Mouse (Mus musculus) liver, embryonic 14.5 days (tissue): ENCODE data around the gene Ccnc. TPM values are rescaled to one million over a fixed set of nuclear protein-coding genes. Genes with fewer than 3 reads are reported as not detected.

Experiments used
- ATAC-seq: fragments of 200-750 bp; cut with Nextera tagmentation; 2 replicates; pipeline ENCODE4 v1.8.0; 2017; ENCODE audit warnings: moderate number of reproducible peaks, mild to moderate bottlenecking, moderate library complexity; ENCODE audit not compliant: insufficient read depth
- DNase-seq, 3 experiments: peaks; one replicate each; pipeline ENCODE4 v3.0.0-alpha.2; 2012 to 2013; ENCODE audit warnings: low read depth in 3 of 3, low spot score in 3 of 3
- H3K27ac ChIP-seq: fragments of 300-500 bp; sonication (generic); 2 replicates; pipeline ENCODE4 v1.5.1; 2014; ENCODE audit warnings: moderate library complexity, mild to moderate bottlenecking, control low read depth, inconsistent platforms
- H3K27me3 ChIP-seq: fragments of 300-500 bp; sonication (generic); 2 replicates; pipeline ENCODE4 v1.6.1; 2014; ENCODE audit warnings: mild to moderate bottlenecking, low read length, moderate library complexity; ENCODE audit not compliant: control insufficient read depth, insufficient read depth
- H3K36me3 ChIP-seq: fragments of 300-500 bp; sonication (generic); replicated peaks from 2 replicates; pipeline ENCODE4 v1.6.1; 2014; ENCODE audit warnings: low read depth; ENCODE audit not compliant: control insufficient read depth, insufficient read depth
- H3K4me1 ChIP-seq, 2 experiments: fragments of 200-500 bp in 1 of 2; fragments of 300-500 bp in 1 of 2; sonication (generic) in 1 of 2; replicated peaks; 2 replicates each; pipeline ENCODE4 v1.6.1; 2012 to 2014; ENCODE audit warnings: antibody characterized with exemption in 1 of 2, inconsistent platforms in 1 of 2, low read length in 1 of 2; ENCODE audit not compliant: control insufficient read depth in 2 of 2, insufficient read depth in 2 of 2
- H3K4me2 ChIP-seq: fragments of 300-500 bp; sonication (generic); 2 replicates; pipeline ENCODE4 v1.6.1; 2014; ENCODE audit warnings: low read depth, mild to moderate bottlenecking, control low read depth, moderate library complexity
- H3K4me3 ChIP-seq, 2 experiments: fragments of 200-500 bp in 1 of 2; fragments of 300-500 bp in 1 of 2; sonication (generic) in 1 of 2; 2 replicates each; pipeline ENCODE4 v1.5.1; 2012 to 2014; ENCODE audit warnings: low read depth in 2 of 2, low read length in 2 of 2, mild to moderate bottlenecking in 2 of 2, control low read depth in 1 of 2, inconsistent platforms in 1 of 2, moderate library complexity in 1 of 2; ENCODE audit not compliant: insufficient read depth in 1 of 2
- H3K9ac ChIP-seq: fragments of 300-500 bp; sonication (generic); replicated peaks from 2 replicates; pipeline ENCODE4 v1.6.1; 2014; ENCODE audit warnings: mild to moderate bottlenecking, control low read depth, moderate library complexity
- H3K9me3 ChIP-seq: fragments of 300-500 bp; sonication (generic); 2 replicates; pipeline ENCODE4 v1.6.1; 2016; ENCODE audit warnings: low read length, mixed read lengths; ENCODE audit not compliant: control insufficient read depth
- CTCF ChIP-seq: IDR thresholded peaks from 2 replicates; pipeline ENCODE4 v1.5.1; 2016; ENCODE audit warnings: antibody characterized with exemption, low read depth, control low read depth
- EP300 ChIP-seq: IDR thresholded peaks from 2 replicates; pipeline ENCODE4 v1.6.1; 2016; ENCODE audit warnings: antibody characterized with exemption, low read depth
- WGBS: fragments of 180-500 bp; shearing (Covaris S2); extraction: QIAGEN DNeasy Blood & Tissue Kit; methylation state at CpG from one replicate; pipeline ENCODE4 v1.1.7; 2014; ENCODE audit not compliant: insufficient replicate concordance; 5-methylcytosine and 5-hydroxymethylcytosine counted together
- polyA plus RNA-seq, 2 experiments: library from polyadenylated mRNA; depleted of rRNA in 1 of 2; stranded (reverse) in 1 of 2; unstranded in 1 of 2; fragments of >200 nt; fragmentation: Nextera tagmentation in 1 of 2; extraction: Ambion mirVana in 1 of 2; gene quantifications; 2 replicates each; pipeline versions ENCODE4 v1.2.1 to v1.2.3; 2012 to 2014

Gene Ccnc
- polyA plus RNA-seq, 2 experiments, result 6.4 to 25.3 TPM

DNA sequence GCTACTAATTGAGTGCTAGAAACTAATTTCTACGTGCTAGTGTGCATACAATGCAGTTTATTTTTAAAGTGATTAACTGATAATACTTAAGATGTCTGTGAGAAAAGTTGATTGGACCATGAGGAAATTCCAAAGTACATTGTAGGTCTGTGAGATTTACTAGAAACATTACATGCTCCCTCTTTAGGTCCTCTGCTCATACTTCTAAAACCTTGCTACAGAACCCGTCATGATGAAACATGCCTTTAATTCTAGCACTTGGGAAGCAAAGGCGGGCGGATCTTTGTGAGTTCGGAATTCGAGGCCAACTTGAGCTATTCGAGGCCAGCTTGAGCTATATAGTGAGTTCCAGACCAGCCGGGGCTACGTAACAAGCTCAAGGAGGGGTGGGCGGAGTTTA lies 46.5 kb upstream of the Ccnc start:
- WGBS, result 6% methylated on average over 10 of the region's 10 CpGs
- no peak for DNase-seq

DNA sequence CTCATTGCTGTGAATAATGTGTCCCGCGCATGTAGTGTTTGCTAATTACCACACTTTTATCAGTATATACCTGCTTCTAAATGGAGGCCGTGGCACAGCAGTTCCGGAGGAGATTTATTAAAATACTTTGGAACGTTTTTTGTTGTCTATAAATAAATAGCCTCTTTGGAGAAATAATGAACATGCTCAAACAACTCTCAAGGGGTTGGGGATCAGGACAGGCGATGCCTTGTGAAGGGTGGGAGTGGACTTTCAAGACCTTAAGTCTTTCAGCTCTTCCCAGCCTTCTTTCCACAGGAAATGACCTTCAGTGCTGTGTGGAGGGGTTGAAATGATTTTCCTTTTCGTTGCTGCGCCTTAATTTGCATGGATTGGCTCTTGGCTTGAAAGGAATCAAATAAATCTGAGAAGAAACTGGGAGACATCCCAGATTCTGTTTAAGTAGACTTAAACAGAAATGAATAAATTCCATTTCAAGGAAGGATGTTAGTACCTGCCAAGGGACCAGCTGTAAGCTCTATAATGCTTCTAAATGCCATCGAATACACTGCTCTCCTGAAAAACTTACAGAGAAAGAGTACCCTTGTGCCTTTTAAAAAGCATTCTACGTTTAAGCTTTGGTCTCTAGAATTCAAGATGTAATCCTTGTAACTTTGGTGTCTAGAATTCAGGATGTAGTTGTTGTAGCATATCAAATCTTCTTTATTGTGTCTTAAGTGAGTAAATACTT lies 44.9 kb upstream of the Ccnc start:
- 11% methylated on average over 10 of the region's 10 CpGs for WGBS
- ATAC-seq, result no peak

More for the DNA sequence above, 46.5 kb upstream of the Ccnc start:
- Histone ChIP-seq H3K27ac (no peak overlapping the region), H3K36me3 (no peaks in the 10 kb centered on the region), H3K4me1 (no peaks in the 10 kb centered on the region), H3K4me2 (no peak overlapping the region), H3K4me3 (no peak overlapping the region), H3K9me3 (no peaks in the 10 kb centered on the region), H3K9ac (no peak overlapping the region), H3K27me3 (peaks cover 97% of the 10 kb centered on the region)
- ATAC-seq, result no peak
- TF ChIP-seq EP300 (no peak), CTCF (no peak)

DNA sequence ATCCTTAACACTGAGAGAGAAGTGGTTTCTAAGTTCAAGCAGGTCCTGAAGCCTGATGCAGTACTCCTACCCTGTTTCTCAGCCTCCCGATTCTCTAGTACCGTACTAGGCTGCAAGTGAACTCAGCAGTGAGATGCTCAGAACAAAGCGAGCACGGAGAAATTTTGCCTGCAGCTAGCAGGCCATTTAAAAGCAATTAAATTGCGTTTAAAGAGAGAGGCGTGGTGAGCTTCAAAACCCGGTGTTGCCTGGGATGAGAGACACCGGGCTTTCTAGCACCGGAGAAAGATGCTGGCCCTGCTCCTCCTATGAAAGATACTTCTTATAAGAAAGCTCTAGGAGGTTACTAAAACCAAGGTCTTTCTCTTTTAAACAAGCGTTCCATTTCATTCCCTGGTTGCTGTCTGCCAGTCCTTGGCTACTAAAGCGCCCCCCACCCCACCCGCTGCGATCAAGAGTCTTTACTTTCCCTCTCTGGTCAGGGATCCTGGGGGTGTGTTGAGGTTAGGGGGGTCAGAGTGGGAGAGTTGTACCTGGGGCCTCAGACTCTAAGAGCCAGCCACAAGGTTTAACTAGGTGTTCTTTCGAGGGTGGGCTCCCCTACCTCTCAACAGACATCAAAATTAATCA lies 43.0 kb upstream of the Ccnc start:
- Histone ChIP-seq H3K27me3 (peaks cover 97% of the 10 kb centered on the region), H3K27ac (no peak overlapping the region), H3K9me3 (no peaks in the 10 kb centered on the region), H3K9ac (no peak overlapping the region), H3K4me1 (no peaks in the 10 kb centered on the region), H3K36me3 (no peaks in the 10 kb centered on the region), H3K4me2 (no peak overlapping the region), H3K4me3 (no peak overlapping the region)
- no peak for ATAC-seq
- DNase-seq, result no peak
- TF ChIP-seq EP300 (no peak), CTCF (no peak)
- WGBS, result 4% methylated on average over 14 of the region's 14 CpGs

More for the DNA sequence above, 44.9 kb upstream of the Ccnc start:
- TF ChIP-seq CTCF (no peak), EP300 (no peak)
- no peak for DNase-seq
- Histone ChIP-seq H3K27ac (no peak overlapping the region), H3K36me3 (no peaks in the 10 kb centered on the region), H3K4me3 (no peak overlapping the region), H3K4me1 (no peaks in the 10 kb centered on the region), H3K9ac (no peak overlapping the region), H3K27me3 (peaks cover 97% of the 10 kb centered on the region), H3K4me2 (no peak overlapping the region), H3K9me3 (no peaks in the 10 kb centered on the region)

DNA sequence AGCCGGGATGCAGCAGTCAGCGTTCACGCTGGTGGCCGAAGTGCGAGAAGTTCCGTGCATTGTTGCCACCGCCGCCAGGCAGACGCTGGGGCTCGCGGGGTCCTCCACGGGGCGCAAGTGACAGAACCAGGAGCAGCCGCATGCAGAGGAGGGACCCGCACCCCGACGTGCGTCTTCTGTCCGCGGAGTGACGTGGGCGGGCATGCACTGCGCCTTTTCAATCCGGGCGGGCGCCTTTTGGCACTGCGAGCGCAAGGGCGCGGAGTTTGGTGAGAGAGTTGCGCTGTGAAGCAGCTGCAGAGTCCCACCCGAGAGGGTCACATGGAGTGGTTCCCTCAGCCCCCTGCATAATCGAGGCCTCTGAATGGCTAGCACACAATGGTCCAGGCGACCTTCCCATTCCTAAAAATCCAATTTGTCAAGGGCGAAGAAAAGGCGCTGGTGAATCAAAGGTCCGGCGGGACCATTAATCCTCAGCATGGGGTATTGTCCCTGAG lies 41.9 kb upstream of the Ccnc start, which contains the start of gene Prdm13:
TSS of gene Prdm13 (minus strand) at position 369 of the 497 bp plus-strand sequence.
- Histone ChIP-seq H3K4me1 (no peaks in the 10 kb centered on the region), H3K9ac (no peak within 1 kb of the TSS), H3K27ac (no peak within 1 kb of the TSS), H3K36me3 (no peaks in the 10 kb centered on the region), H3K27me3 (peaks cover 97% of the 10 kb centered on the region), H3K4me2 (no peak within 1 kb of the TSS), H3K9me3 (no peaks in the 10 kb centered on the region), H3K4me3 (no peak within 1 kb of the TSS)
- WGBS, result 2% methylated on average over 38 of the region's 38 CpGs
- no peak for TF ChIP-seq EP300
- no peak for TF ChIP-seq CTCF
- no peak for ATAC-seq
- no peak for DNase-seq

DNA sequence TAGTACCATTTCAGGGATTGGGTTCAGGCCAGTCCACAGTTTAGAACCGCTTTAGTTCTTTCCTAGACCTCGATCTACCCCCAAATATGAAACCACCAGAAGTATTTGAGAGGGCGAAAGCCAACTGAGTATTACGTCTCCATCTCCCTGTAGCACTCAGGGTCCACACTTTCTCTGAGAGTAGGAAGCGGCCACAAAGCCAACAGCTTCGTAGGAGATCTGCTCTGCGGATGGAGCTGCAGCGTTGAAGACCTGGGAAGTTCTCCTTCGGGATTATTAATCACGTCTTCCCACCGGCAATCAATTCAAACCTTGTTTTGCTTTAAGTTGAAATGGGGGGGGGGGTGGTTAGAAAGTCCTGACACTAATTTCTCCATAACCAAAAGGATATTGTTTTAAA lies 41.1 kb upstream of the Ccnc start:
- DNase-seq (no peak), ATAC-seq (no peak)
- Histone ChIP-seq H3K4me2 (no peak overlapping the region), H3K4me3 (no peak overlapping the region), H3K4me1 (no peaks in the 10 kb centered on the region), H3K9ac (no peak overlapping the region), H3K27me3 (peaks cover 96% of the 10 kb centered on the region), H3K9me3 (no peaks in the 10 kb centered on the region), H3K36me3 (no peaks in the 10 kb centered on the region), H3K27ac (no peak overlapping the region)
- WGBS, result 4% methylated on average over 11 of the region's 11 CpGs
- TF ChIP-seq EP300, result no peak
- no peak for TF ChIP-seq CTCF
